Mouse (Mus musculus): Measurements from ENCODE around the gene Chst15.

The Chst15 gene

GRCm38 (mm10) chr7:132258817-132259216 is 58.2 kb downstream of the Chst15 start:
- no peak for DNase-seq

- DNase-seq, result no peak
These were observed 58.8 kb downstream of the Chst15 start for GRCm38 (mm10) chr7:132258216-132258615.

DNA sequence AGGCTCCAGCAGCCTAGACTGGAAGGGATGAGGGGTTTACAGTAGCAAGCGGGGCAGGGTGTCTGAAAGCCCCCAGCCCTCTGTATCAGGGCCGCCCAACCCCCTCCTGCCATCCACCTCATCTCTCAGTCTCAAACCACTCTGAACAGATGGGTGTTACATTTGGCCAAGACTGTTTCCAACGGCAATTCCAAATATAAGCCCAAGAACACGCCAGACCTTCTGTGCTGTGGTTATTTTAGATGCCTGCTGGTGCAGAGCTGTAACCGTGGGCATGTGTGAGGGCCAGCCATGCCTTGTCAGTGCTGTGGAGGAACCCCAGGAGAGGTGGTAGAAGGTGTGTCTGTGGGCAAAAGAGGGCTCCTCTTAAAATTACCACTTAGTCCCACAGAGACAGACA is 63.5 kb downstream of the Chst15 start:
- peak; percentile 85 for DNase-seq

DNA sequence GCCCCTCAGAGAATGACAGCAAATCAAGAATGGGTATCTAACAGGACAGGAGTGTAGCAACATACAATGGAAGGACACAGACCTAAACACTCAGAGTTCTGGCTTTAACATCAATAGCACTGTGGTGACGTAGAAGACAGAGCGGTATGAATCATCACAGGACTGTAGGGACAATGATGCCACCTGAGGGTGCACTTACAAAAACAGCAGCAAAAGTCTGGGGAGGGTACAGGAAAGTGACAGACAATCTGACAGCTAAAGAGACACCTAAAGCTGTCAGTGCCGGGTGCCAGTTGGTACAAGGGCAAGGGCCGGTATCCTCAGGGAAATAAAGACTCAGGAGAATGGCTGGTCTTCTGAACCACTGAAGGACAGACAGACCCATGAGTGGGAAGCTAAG is 64.0 kb downstream of the Chst15 start:
- no peak for DNase-seq

DNA sequence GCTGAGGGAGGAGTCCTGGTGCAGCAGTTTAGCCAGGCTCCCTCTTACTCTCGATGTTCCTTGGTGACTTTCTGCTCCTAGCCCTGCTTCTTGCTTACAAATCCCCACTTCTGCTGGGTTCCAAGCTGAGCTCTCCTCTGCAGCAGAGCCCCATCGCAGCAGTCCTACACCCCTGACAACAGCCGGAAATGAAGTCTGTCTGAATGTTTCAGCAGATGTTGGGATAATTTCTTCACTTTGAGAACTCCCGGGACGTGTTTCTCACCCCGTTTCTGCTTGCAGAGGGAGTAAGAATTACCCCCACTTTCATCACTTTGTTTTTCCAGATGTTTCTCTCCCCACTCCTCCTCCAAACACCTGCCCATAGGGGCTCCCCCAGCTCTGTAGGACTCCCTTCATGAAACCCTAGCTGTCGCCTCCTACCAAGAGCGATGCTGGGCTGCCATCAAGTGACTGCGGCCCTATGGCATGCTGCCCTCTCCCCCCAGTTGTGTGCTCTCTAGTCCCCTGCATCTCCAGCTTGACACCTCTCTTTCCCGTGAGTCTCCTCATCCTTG is 67.4 kb downstream of the Chst15 start:
- no peak for DNase-seq

- DNase-seq, result no peak
These were observed 69.5 kb downstream of the Chst15 start for GRCm38 (mm10) chr7:132247567-132247966.

GRCm38 (mm10) chr7:132247091-132247490 is 69.9 kb downstream of the Chst15 start:
- no peak for DNase-seq

DNA sequence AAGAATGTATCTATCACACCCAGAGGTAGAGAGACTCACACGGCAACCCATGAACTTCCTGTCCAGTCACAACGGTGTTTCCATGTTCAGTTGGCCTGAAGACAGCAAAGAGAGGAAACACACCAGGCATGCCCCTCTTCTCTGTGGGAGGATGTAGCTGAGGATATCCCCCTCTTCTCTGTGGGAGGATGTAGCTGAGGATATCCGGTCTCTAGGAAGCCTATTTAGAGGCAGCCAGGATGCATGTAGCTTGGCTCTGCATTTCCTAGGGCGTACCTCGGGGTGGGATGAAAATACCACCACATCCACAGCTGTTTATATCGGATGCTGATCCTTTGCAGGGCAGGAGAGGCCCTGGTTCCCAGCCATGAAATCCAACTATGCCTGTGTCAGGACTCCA is 71.3 kb downstream of the Chst15 start:
- DNase-seq, result no peak

- DNase-seq, result no peak
These were observed 72.4 kb downstream of the Chst15 start for GRCm38 (mm10) chr7:132244637-132245036.

- DNase-seq, result no peak
These were observed 73.8 kb downstream of the Chst15 start for GRCm38 (mm10) chr7:132243225-132243624.

- no peak for DNase-seq
These were observed 74.3 kb downstream of the Chst15 start for GRCm38 (mm10) chr7:132242617-132243141.

DNA sequence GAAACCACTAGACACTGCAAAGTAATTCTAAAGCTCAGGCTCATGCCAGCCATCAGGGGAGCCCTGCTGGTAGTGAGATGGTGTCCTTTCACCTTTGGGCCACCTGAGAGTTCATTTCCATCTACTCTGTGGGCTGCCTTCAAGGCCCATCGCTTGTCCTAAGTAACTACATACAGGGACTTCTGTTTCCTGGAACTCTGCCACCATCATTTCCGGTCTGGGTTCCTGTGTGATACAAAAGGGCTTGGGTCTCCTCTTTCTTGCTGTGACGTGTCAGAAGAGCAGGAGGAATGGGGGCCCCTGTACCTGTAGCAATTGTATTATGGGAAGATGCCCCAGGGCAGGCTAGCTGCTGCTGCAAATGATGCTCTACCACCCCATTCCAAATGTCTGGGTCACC is 78.1 kb downstream of the Chst15 start:
- DNase-seq, result no peak

- DNase-seq, result no peak
These were observed 79.8 kb downstream of the Chst15 start for GRCm38 (mm10) chr7:132237191-132237590.

DNA sequence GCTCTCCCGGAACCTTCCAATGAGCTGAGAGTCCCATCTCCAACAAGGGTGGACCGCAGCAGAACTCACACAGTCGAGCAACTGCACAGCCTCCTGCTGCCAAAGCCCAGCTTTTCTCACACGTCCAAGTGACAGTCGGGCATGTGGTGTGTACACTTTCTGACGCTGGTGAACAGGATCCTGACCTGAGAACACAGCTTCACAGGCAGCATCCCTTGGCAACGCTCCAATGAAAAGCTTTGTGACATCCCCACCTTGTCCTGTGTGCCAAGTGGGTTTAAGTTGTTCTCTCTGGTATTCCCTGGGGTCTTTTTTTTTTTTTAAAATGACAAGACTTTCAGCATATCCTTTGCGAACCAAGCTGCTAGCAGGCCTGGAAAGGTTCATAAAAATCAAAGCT is 80.2 kb downstream of the Chst15 start:
- DNase-seq, result no peak

DNA sequence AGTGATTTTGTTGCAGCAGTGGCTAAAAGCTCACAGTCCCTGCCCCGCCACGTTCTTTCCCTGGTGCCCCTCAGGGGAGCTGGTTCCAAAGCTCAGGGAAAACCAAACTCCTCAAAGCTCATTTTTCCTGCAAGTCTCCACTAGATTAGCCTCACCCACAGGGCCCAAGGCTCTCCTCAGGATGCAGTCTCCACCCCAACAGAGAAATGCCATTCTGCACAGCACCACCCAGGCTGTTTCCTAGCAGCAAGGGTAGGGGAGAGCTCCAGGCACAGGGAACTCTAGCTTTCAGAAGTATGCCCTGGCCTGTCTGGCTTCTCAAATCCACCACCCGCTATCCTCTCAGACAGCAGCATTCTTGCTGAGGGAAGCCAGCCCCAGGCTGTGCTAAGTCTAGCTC is 82.8 kb downstream of the Chst15 start:
- no peak for DNase-seq

DNA sequence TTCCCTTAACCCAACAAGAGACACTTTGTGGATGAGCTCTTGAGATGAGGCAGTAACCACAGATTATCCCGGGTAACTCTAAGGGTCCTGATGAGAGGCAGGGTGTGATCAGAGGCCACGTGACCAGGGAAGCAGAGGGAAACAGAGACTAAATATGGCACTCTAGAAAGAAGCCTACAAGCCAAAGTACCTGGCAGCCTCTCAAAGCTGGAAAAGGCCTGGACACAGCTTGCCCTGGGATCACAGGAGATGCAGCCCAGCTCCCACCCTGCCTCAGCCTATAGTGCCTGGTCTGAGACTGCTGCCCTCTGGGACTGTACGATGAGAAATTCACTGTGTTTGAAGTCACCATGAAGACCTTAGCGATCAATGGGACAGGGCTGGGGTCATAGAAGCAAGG is 83.3 kb downstream of the Chst15 start:
- DNase-seq, result no peak

DNA sequence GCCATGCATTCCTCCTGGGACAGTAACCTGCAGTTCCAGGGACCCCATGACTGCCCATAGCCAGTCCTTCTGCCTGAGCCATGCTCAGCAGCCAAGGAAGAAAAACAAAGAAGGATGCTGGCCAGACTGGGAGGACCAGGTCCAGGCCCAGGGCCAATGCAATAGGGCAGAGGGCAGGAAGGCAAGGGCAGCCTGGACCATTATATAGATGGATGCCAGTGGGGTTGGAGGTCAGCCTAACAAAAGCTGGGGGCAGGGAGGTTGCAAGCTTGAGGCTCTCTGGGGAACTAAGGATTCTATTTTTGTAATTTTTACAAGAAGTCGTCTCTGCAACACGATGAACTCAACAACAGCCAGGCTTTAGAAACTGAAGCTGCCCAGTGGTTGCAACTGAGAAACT is 84.1 kb downstream of the Chst15 start:
- no peak for DNase-seq

- no peak for DNase-seq
These were observed 85.6 kb downstream of the Chst15 start for GRCm38 (mm10) chr7:132231476-132231875.

GRCm38 (mm10) chr7:132230961-132231360 is 86.1 kb downstream of the Chst15 start:
- peak; percentile 86 for DNase-seq

DNA sequence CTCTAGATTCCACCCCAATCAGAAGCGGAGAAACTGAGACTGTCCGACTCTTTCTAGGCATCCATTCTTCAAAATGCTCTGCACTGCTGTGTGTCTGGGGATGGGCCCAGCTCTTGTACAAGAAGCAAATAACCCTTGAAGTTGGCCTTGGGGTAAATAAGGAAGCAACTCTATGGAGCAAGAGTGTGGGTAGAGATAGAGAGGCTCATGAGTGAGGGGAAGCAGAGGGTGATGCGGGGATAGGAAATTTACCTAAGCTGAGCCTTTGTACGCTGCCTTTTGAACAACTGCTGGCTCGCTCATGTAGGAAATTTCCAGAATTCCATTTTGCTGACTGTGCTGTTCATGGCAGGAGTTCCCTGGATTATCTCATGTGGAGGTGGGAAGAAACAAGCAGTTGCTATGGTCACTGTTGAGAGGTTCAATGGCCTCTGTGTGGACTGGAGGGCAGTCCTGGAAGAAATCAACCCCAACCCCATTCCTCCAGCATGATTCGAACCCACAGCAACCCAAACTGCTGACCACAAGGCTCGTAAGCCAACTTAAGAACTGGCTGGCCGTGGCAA is 89.9 kb downstream of the Chst15 start:
- DNase-seq, result no peak

GRCm38 (mm10) chr7:132226379-132227074 is 90.5 kb downstream of the Chst15 start:
- DNase-seq, result peak; percentile 74

- DNase-seq, result no peak
These were observed 93.4 kb downstream of the Chst15 start for GRCm38 (mm10) chr7:132223452-132224141.

DNA sequence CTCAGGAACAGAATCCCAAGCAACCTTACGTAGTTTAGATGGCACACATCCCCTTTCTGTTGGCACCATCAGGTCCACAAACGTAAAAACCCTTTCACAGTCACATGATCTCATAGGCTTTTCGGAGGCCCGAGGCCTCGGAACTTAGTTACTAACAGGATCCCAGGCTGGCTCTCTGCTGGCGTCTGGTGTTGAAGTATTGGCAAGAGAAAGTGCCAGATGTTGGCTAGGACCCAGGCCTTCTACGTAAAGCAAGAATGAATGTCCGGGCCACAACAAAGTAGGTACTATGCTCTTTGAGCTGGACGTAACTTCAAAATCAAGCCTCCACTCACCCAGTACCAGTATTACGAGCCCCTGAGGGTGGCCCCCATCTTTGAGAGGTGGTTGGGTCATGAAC is 103.0 kb downstream of the Chst15 start:
- DNase-seq, result no peak

DNA sequence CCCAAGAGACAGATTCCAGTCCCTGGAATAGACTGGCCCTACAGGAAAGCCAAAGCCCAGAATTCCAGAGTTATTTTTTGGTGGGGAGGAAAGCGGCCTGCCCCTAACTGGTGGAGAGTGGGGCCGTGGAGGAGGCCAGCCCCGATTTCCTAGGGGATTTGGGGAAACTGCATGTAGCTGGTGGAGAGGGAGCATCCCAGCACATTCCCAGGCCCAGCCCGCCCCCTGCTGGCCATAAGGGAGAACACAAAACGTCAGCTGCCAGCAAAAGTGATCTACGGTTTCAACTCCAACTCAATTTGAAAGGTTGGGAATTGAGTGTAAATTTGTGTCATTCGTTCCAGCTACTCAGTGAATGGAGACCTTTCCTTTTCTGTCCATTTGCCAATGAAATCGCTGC is 103.6 kb downstream of the Chst15 start:
- DNase-seq, result peak; percentile 70
